Mouse (Mus musculus) left cerebral cortex, adult 9 months (tissue): Measurements from ENCODE around the gene Mybpc3.

Experiments used
- DNase-seq, 2 experiments: peaks; one replicate each; pipeline ENCODE4 v3.0.0; 2022; ENCODE audit warnings: low spot score in 2 of 2

The Mybpc3 gene

DNA sequence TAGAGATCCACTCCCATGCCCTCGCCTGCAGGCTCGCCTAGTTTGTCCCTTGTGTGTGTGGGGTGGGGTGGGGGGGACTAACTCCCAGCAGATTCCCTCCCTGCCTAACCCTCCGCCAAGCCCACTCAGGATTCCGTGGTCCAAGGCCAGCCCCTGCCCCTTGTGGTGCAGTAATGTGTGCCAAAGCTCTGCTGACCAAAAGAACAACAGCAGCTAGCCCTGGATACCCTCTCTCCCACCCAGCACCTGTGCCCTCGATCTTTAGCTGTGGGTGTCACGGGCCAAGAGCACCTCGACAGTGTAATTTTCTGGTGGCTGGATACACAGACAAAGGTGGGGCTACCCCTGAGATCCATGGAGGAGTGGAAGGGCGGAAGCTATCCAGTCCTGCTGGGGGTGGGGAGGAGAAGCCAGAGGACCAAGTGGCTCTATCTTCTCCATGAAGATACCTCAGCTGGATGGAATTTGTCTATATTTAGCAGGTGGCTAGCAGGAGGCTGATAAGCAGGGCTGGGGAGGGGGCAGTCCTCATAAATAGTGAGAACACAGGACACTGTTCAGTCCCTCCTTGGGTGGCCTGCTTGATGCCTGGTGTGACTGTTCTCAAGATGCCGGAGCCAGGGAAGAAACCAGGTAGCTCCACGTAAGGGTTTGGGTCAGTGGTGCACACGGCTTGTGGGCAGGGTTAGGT, at the start of gene Mybpc3:
Gene Mybpc3 (plus strand): TSS at position 560 of the 691 bp plus-strand sequence.
- no peak for DNase-seq

DNA sequence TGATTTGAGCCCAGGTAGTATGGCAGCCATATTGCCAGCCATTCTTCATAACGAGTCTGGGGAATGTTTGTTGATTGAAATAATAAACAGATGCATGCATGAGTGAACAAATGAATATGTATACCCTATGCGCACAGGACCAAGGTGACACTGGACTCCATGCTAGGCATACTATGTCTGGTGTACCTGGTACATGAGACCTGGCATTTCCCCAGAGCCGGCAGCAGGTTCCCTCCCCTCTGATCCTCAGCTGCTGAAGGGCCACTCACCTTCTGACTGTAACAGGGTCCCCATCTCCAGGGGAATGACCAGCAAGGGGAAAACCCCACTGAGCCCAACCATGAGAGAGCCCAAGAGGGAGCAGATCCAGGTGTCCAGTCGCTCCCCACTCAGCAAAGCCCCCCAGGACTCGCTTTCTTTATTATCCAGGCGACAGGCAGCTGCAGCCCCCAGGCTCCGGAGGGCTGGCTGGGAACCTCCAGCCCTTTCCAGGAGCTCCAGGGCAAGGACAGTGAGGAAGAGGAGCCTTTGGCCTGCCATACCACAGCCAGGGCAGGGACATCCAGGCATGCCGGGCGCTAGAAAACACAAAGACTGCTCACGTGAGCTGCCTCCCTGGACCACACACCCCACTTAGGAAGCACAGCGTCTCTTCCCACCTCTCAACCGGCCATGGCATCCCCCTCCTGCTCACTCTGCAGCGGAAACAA, 49.6 kb upstream of the Mybpc3 start:
- DNase-seq: no peak

DNA sequence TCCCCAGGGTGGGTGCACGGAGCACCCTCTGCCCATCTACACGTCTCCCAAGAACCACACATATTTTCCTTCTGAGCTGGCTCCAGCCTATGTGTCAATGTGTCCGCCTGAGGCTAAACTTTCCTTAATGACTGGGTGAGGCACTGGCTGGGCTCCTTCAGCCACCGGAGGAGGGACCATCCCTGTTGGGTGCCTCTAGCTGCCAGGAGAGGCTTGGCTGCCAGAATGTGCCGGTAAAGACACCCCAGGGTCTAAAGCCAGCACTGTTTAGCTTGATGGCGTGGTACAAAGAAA, 49.1 kb upstream of the Mybpc3 start:
- no peak for DNase-seq

DNA sequence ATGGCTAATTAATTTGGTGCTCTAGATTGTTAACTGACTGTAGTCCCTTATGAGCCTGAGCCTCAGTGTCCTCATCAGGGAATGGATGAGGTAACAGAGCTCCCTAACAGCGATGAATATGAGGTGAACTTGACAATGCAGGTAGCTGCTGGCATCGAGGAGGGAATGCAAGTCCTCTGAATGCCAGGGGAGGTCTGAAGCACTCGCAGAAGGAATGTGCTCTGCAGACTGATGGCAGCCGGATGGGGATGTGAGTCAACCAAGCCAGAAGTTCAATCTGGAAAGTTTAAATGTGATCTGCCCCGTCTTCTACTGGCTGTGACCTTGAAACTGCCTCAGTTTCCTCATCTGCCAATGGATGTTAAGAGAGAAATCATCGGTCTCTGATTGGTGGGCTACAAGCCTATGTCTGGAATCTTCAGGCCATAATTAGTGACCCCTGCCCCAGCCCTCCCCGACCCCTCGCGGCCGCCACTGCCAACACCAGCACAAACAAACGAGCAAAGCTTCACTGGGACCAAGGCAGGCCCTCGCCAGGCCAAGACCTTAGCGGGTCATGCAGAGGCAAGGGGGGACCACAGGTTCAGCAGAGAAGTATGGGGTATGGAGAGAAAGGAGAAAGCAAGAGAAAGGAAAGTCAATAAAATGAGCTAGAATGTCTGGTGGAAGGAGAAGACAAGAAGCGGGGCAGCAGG, 48.5 kb upstream of the Mybpc3 start:
- no peak for DNase-seq

DNA sequence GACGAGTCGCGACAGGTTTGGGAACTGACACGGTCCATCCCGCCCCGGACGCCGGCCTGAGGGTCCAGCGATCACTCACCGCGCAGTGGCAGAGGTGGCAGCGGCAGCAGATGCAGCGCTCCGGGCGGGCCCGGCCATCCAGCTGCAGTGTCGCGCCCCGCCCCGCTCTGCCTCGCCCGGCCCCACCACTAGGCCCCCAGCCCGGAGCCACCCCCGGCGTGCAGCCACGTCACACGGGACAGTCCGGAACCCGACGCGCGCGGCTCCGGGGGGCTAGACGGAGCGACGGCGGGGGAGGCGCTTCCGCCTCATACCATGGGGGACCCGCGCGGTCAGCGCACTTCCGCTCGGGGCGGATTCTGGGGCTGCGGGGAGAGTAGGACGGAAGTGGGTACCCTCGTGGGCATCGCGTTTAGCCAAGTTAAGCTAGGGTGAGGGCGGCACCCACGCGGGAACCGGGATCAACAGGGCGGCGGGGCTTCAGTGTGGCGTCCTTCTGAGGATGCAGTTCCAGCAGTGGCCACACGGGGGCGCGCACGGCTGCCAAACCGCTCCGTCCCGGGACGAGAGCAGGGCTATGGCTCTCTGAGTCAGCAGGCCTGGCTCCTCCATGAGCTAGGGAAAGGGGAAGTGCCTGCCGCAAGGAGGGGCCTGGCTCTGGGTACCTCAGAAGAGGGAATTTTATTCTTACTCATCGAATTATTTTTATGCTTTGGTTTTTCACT, 47.7 kb upstream of the Mybpc3 start, which contains the start of gene Slc39a13:
Gene Slc39a13 (minus strand): TSS at position 342 of the 725 bp plus-strand sequence.
- DNase-seq: peak; percentile 94 to 97

DNA sequence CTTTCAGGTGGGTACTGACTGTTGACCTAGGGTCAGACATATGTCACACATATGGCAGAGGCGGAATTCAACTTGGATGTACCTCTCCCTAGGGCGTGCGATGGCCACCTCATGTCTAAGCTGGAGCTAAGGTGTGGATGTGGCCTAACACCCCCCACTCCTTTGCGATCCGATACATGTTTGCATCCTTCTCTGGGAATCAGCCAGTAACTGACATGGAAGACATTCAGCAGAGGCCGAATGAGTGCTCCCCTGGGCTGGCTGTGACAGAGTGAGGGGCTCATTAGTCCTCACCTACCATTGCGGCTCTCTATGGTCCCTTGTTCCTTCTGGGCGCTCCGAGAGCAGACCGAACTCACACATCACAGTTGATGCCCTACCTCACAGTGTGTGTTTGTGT, 46.9 kb upstream of the Mybpc3 start:
- DNase-seq: no peak

DNA sequence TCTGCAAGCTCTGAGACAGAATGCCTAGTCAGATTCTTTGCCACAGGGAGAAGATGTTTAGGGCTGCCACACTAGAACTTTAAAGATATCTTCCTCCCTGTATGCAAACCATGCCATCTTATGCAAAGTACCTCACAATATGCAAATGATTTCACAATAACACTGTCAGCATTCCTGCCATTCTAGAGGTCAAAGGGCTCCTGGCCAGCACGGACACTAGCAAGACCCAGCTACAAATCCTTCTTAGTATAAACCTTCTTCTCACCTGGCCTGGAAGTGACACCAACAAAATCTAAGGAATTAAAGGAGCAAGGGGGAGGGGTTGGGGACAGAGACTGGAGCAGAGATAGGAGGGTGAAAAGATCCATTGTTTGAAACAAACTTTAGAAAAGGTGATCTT, 45.9 kb upstream of the Mybpc3 start:
- no peak for DNase-seq

DNA sequence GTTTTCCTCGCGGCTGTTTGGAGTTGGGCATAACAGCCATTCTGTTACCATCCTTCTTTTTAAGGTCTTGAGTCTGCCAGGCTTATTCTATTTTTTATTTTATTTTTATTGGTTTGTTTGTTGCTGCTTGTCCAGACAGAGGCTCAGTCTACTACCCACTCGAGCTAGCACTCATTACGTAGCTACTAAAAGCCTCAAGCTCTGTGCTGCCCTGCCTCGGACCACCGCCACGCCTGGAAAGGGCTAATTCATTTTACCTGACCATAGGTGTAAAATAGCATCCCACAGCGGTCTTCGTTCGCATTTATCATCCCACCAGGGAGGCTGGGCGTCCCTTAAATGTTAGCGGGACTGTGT, 40.0 kb upstream of the Mybpc3 start:
- no peak for DNase-seq

DNA sequence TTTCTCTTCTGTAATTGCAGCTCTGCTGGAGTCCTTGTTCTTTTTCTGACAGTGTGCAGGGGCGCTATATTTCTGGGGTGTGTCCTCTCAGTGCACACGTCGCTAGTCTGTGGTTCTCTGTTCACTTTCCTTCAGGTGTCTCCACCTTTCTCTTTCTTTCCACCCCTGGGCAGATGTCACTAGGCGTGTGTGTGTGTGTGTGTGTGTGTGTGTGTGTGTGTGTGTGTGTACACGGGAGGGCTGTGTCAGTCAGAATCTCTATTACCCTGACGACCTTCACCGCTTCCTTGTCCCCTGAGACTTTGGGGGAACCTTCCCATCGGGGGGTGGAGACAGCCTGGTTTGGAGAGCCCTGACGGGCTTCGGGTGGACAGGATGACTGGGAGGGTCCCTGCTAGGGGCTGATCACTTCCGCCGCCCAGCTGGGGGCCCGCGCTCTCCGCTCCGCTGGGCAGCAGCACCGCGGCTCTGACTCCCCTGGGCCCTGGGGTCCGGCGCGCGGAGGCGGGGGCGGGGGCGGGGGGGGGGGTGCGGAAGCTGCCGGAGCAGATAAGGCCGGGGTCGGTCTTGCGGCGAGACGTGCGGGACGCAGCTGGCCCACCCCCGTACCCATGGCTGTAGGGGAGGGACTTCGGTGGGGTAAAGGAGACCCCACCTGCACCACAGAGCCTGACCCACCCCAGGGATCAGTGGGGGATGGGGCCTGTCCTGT, 39.5 kb upstream of the Mybpc3 start:
- DNase-seq: no peak

DNA sequence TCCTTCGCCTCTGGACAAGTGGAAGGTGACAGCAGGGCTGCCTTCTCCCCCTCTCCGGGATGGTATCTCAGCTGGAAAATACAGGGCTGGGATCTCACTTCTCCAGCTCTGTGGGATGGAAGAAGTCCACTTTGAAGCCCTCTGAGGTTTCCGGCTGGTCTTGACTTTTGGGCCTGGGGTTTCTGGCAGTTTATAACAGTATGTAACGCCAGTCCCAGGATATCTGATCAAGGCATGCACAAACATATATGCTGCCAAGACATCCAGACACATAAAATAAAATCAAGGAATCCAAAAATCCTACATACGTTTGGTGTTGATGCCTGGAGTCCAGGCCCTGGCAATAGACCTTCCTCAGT, 38.9 kb upstream of the Mybpc3 start:
- no peak for DNase-seq

DNA sequence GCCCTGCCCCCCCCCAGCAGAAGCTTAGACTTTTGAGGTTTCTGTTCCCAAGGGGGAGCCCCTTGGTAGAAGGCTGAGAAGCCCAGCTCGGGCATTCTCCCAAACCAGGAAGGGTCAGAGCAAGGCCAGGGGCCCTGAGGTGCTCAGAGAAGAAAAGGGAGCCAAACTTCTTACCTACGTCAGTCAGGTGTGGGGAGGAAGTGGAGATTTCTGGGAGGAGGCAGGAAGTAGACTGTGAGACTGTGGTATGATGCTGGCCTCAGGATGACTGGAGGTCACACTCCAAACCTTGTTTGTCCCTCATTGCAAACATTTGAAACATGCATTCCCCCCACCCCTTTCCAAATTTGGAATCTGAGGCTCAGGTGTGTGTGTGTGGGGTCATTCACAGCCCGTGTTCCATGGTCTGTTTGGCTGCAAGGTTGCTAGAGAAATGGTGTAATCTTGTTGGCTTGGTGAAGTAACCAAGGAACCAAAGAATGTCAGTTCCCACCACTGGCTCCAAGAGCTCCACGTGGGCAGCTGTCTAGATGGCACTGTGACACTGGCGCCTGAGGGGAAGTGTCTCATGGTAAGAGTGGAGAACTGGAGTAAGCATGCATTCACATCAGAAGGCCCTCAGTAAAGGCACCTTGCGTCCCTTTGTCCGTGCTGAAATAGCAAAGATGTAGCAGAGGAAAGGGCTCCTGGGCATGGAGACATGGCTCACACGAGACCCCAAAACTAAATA, 37.0 kb upstream of the Mybpc3 start:
- DNase-seq: no peak

DNA sequence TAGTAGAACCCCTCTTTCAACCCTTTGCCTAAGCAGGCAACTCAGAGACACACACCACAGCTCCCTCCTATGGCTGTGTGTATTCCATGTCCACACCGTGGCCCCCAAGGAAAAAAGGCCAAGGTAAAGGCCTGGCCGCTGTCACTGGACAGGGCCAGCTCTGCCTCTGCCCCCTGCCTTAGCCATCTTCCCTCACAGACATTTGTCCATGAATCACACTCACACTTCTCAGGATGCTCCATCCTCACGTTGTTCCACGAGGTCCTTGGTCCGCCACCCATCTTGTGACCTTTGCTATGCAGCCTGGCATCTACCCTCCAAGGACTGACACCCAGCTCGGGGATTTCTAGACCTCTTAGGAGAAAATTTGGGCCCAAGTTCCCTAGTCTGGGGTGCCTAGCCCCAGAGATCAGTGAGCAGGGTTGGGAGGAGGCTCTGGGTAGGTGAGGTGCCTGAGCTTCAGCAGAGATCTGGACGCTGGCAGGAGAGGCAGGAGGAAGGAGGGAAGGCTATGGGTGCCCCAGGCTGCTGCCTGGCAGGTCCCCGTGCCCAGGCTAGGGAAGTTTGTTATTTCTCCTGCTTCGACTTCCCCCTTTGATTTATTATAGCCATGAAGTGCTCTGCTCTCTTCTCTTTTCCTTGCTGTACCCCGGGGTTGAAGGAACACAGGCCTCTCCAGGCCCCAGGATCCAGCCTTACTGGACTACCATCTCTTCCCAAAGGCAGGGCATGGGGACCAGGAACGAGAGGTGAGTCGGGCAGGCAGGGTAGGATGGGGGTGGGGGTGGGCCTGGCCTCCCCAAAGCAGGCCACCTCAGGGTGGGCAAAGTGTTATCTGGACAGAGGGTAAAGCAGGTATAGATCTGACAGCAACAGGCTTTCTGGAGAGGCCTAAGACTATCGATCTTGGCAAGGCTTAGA, 35.9 kb upstream of the Mybpc3 start, which contains the start of gene Spi1:
Gene Spi1 (plus strand): TSS at position 616 of the 921 bp plus-strand sequence.
- DNase-seq: no peak

DNA sequence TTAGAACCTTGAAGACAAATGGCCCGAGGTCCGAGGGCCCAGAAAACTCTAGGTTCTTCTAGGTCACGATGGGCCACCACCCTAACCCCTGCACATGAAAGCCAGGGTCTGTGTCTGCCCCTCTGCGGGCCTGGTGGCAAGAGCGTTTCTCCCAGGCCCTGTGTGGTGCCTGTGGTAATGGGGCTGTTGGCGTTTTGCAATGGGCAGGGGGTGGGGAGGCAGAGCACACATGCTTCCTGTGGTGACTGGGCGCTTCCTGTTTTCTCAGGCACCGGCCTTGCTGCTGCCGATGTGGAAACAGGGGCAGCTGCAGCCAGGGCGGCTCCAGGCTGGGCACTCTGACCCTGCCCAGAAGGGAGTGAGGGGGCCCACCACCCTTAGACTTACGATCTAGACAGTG, 35.1 kb upstream of the Mybpc3 start:
- no peak for DNase-seq

DNA sequence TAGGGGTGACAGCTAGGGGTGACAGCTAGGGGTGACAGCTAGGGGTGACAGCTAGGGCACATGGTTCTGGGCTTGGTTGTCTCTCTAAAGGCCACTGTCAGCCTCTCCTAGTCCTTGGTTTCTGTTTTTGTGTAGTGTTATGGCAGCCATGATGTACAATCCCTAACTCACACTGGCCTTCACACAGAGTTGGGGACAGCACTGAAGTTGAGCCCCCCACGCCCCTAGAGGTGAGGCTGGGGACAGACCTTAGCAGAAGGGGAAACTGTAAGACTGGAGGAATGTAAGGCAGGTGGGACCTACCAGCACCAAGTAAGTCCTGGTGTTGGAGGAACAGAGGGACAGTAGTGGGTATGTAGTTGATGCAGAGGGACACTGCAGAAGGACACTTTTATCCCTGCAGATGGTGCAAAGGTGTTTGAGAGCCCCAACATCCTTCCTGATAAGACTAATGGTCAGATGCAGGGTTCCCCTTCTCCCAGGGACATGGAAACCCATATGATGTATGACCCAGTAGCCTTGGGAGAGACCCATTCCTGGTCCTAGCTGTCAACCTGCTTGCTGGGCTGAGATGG, 34.5 kb upstream of the Mybpc3 start:
- no peak for DNase-seq

DNA sequence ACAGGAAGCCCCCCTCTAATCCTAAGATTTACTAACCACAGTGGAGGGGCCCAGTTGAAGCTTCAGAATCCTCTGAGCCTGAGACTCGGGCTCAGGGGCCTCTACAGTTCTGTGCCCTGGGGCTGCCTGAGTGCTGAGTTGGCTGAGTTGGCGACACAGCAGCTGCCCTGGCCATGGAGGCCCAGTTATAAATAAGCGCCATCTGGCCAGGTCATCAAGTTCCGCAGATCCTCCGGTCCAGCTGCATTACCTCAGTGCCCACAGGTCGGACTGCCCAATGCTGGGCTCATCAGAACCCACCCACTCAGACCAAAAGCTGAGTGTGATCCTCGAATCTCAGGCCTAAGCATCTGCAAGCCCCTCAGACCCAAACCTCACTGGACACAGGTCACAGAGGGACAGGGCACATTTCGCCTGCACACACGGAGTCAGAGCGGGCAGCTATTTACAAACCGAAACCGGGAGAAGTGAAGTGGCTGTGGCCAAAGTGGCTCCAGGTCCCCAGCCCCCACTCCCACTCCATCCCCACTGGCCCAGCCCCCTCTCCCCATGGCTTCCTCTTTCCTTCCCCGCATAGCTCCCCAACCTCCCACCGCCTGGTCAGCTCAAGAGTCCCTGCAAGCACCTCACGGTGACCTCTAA, 33.6 kb upstream of the Mybpc3 start:
- DNase-seq: no peak

DNA sequence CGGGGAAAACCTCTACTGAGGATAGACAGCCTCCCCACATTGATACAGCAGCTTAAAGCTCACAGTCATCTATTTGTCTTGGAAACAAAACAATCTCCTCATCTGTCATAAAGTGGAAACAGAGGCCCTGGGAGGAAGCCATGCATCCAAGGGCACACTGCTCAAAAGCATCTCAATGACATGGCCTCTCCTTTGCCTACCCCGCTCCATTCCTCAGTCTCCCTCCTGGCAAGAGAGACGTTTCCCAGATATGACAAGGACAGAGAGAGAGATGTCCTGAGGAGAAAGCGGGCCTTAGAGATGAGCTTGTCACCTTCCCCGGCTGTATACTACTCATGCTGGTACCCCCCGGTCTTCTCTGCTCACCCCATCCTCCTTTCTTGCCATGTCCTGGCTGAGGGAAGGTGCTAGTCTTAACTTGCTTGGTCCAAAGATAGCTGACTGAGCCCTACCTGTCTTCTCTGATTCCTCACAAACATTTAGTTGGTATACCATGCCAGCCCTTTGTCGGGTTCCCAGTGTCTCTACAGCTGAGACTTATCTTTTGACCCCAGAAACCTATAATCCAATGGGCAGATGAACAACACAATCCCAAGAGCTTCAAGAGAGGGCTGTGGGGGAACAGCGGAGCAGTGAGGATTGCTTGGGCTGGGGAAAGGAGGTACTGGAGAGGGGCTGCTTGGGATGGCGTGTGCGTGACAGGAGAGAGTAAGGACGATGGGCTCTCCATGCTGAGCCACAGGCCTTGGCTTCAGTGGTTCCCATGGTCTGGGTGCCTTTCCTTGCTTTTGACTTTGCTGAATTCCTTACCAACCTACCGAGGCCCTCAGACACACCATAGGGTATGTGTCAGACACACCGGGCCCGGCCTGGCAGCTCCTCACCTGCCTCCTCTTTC, 32.2 kb upstream of the Mybpc3 start:
- no peak for DNase-seq

DNA sequence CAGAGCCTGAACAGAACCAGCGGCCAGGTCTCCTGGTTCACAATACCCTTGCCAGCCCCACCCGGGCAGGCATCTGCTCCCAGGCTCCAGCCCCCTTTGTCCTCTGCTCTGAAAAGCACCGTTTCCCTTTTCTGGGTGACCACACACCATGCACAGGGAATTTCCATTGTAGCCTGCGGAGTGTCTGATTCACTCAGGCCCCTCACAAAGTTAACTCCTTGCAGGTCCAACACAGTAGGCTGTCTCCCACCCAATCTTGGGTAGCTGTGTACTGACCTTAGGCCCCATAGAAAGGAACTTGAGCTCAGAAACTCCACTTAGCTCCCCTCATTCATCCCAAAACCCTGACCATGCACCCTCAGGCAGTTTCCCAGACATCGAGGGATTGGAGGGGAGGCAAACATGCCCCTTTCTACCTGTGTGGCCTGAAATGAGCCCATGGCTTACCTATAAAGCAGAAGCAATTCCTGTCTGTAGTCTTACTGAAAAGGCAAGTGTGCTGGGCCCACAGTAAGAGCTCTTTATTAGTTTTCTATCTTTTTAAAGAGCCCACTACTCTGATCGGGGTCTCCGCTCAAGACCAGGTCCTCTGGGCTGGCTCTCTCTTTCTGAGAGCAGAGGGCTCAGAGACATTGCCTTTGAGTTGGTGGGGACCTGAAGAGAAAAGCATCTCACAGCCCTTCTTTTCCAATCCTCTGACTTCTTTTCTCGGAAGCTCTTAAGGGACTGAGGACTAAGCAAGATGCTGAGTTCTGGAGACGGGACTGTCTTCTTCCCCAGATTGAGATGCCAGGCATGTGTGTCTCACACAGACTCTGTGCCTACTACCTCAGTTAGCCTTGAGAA, 31.3 kb upstream of the Mybpc3 start:
- no peak for DNase-seq
